Mouse (Mus musculus): ENCODE results near the gene Wnt2. TPM values are rescaled to one million over a fixed set of nuclear protein-coding genes. Genes with fewer than 3 reads are reported as not detected.

Wnt2 gene
- polyA plus RNA-seq, 1 experiment from 2014 or later = 2.9 TPM

Other genes with a start within 250 kb of the Wnt2 start
- gene Asz1, start 78.5 kb upstream of the Wnt2 start, polyA plus RNA-seq (2015; fragmentation: Nextera tagmentation; extraction: Ambion mirVana) = not detected in 2 replicates
- 3.9 and 4.4 TPM in 2 replicates for gene Cftr, start 140.1 kb upstream of the Wnt2 start, polyA plus RNA-seq (2015; fragmentation: Nextera tagmentation; extraction: Ambion mirVana)